Mouse (Mus musculus) Muller cell, postnatal 12 days (primary cell): ENCODE data around the gene Fam89b.

ENCODE experiments used
- DNase-seq: peaks from one replicate; pipeline ENCODE4 v3.0.0-alpha.2; 2015; ENCODE audit errors: inconsistent ontology term

The Fam89b gene

DNA sequence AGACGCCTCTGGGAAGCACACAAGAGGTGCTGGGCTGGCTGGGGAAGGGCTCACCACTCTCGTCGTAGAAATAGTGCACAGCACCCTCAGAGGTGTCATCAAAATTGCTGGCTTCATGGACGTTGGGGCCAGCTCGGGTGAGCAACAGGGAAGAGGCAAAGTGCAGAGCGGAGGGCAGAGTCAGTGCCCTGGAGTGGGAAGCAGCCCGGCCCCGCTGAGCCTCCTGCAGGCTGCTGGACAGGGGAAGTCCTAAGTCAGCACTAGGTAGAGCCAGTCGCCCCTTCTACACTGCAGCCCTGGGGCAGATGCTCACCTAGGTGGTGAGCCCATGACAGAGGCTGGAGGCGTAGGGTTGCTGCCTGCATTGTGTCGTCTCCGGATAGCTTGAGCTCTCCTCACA, 45.2 kb downstream of the Fam89b start:
- no peak for DNase-seq

GRCm38 (mm10) chr19:5680432-5680831, 49.0 kb downstream of the Fam89b start:
- DNase-seq = no peak
